Comparison of ENCODE assay signal across 14 mouse cellular contexts in the genomic region with DNA sequence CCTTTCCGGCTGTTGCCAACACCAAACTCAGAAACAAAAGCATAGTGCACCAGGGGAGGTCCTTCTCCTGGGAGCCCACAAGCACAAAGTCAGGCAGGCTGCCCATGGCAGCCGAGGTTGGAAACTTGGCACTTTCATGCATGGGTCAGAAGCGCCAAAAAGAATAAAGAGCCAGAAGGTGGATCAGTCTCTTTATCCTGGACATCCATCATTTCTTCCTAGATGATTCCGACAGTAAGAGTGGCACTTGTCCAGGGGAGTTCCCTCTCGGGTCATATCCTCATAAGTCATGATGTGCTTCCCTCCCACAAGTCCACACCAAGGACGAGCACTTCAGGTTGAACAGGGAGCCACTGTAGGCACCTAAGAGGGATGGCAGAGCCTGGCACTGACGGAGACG. TPM values are rescaled to one million over a fixed set of nuclear protein-coding genes. Genes with fewer than 3 reads are reported as not detected.
DNase-seq lines count a peak whose midpoint lies in the region; ATAC-seq and TF ChIP-seq lines count a peak whose summit lies in the region.
"Had no signal": no experiment of that assay in that cellular context is flagged by ENCODE, and none has a peak within 500 bp of the region (broad histone marks: within the 10 kb centered on the region; RNA-seq: fewer than 3 reads in every experiment).

No protein-coding gene starts in this region.

- TF ChIP-seq CTCF in forebrain, postnatal 0 days (IDR thresholded peaks at IDR 0.05; ENCODE audit: low read depth) = no peak

- 52% methylated on average over 8 of the region's 8 CpGs for WGBS in forebrain, postnatal 0 days
- 77% methylated on average over 8 of the region's 8 CpGs for WGBS in forebrain, embryonic 13.5 days
- 77% methylated on average over 8 of the region's 8 CpGs for WGBS in limb, embryonic 13.5 days
- WGBS in limb, embryonic 10.5 days = 87% methylated on average over 8 of the region's 8 CpGs

- H3K9me3 ChIP-seq in forebrain, postnatal 0 days (ENCODE audit: low read length) = no peaks in the 10 kb centered on the region
- H3K9me3 ChIP-seq in forebrain, embryonic 13.5 days (replicated peaks) = no peaks in the 10 kb centered on the region
- H3K9me3 ChIP-seq in limb, embryonic 13.5 days = no peaks in the 10 kb centered on the region
- H3K9me3 ChIP-seq in limb, embryonic 10.5 days (replicated peaks) = no peaks in the 10 kb centered on the region
- H3K9me3 ChIP-seq: embryonic facial prominence, embryonic 12.5 days; heart, embryonic 13.5 days; megakaryocyte, embryonic 14.5 days; neural tube, embryonic 12.5 days had no signal

- peak; percentile 5 for DNase-seq in forebrain, postnatal 0 days
- DNase-seq in limb, embryonic 10.5 days (ENCODE audit: low spot score) = no peak
- peak; percentile 82 for DNase-seq in cerebellum, postnatal 10 days
- peak; percentile 41 for DNase-seq in lung, postnatal 14 days
- no peak for DNase-seq in T-cell, adult 2 months (ENCODE audit: low spot score)
- no peak for DNase-seq in urinary bladder, postnatal 36 days (ENCODE audit: low spot score in 2 of 2)

- H3K4me3 ChIP-seq in forebrain, postnatal 0 days (ENCODE audit: low read depth, low read length) = no peak overlapping the region
- H3K4me3 ChIP-seq in forebrain, embryonic 13.5 days = no peak overlapping the region
- no peak overlapping the region for H3K4me3 ChIP-seq in limb, embryonic 13.5 days
- no peak overlapping the region for H3K4me3 ChIP-seq in limb, embryonic 10.5 days
- H3K4me3 ChIP-seq: embryonic facial prominence, embryonic 12.5 days; heart, embryonic 13.5 days; megakaryocyte, embryonic 14.5 days; neural tube, embryonic 12.5 days had no signal

- no peak overlapping the region for H3K4me2 ChIP-seq in forebrain, postnatal 0 days (ENCODE audit: low read depth)
- no peak overlapping the region for H3K4me2 ChIP-seq in forebrain, embryonic 13.5 days
- H3K4me2 ChIP-seq in limb, embryonic 13.5 days (replicated peaks) = no peak overlapping the region
- H3K4me2 ChIP-seq: embryonic facial prominence, embryonic 12.5 days; heart, embryonic 13.5 days; neural tube, embryonic 12.5 days had no signal

- H3K27ac ChIP-seq in forebrain, postnatal 0 days (ENCODE audit: low read depth, low read length) = no peak overlapping the region
- no peak overlapping the region for H3K27ac ChIP-seq in forebrain, embryonic 13.5 days
- H3K27ac ChIP-seq in limb, embryonic 13.5 days = peak overlapping the region; percentile 65; the same call in 1 of the 2 replicates
- no peak overlapping the region for H3K27ac ChIP-seq in limb, embryonic 10.5 days
- H3K27ac ChIP-seq: embryonic facial prominence, embryonic 12.5 days; heart, embryonic 13.5 days; neural tube, embryonic 12.5 days had no signal

- no peaks in the 10 kb centered on the region for H3K27me3 ChIP-seq in forebrain, postnatal 0 days (ENCODE audit: insufficient read depth, low read length)
- H3K27me3 ChIP-seq in forebrain, embryonic 13.5 days = no peaks in the 10 kb centered on the region
- no peaks in the 10 kb centered on the region for H3K27me3 ChIP-seq in limb, embryonic 13.5 days
- H3K27me3 ChIP-seq in limb, embryonic 10.5 days (ENCODE audit: low read depth, poor library complexity, severe bottlenecking) = no peaks in the 10 kb centered on the region
- H3K27me3 ChIP-seq: embryonic facial prominence, embryonic 12.5 days; heart, embryonic 13.5 days; megakaryocyte, embryonic 14.5 days; neural tube, embryonic 12.5 days had no signal

- H3K36me3 ChIP-seq in forebrain, postnatal 0 days (ENCODE audit: insufficient read depth) = no peaks in the 10 kb centered on the region
- H3K36me3 ChIP-seq in forebrain, embryonic 13.5 days (ENCODE audit: poor library complexity, severe bottlenecking) = no peaks in the 10 kb centered on the region
- H3K36me3 ChIP-seq in limb, embryonic 13.5 days = no peaks in the 10 kb centered on the region
- H3K36me3 ChIP-seq in limb, embryonic 10.5 days = no peaks in the 10 kb centered on the region
- H3K36me3 ChIP-seq: embryonic facial prominence, embryonic 12.5 days; heart, embryonic 13.5 days; neural tube, embryonic 12.5 days had no signal

- no peak overlapping the region for H3K9ac ChIP-seq in forebrain, postnatal 0 days
- no peak overlapping the region for H3K9ac ChIP-seq in forebrain, embryonic 13.5 days
- H3K9ac ChIP-seq in limb, embryonic 13.5 days = no peak overlapping the region
- H3K9ac ChIP-seq: embryonic facial prominence, embryonic 12.5 days; heart, embryonic 13.5 days; neural tube, embryonic 12.5 days had no signal

- ATAC-seq in forebrain, postnatal 0 days = no peak
- no peak for ATAC-seq in forebrain, embryonic 13.5 days
- ATAC-seq in limb, embryonic 13.5 days (ENCODE audit: low FRiP score, low read depth) = no peak

- H3K4me1 ChIP-seq in forebrain, postnatal 0 days (ENCODE audit: insufficient read depth) = no peaks in the 10 kb centered on the region
- H3K4me1 ChIP-seq in forebrain, embryonic 13.5 days = peaks cover 9% of the 10 kb centered on the region; the same call in 1 of the 2 replicates
- peaks cover 36% of the 10 kb centered on the region for H3K4me1 ChIP-seq in limb, embryonic 13.5 days
- H3K4me1 ChIP-seq in limb, embryonic 10.5 days = peaks cover 9% of the 10 kb centered on the region
- H3K4me1 ChIP-seq: embryonic facial prominence, embryonic 12.5 days; neural tube, embryonic 12.5 days had no signal

RNA-seq across cellular contexts. Expression of a gene that starts 36.8 kb away (rescaled TPM):
- 0.15 TPM in 1 of 2 replicates, not detected in the other for total RNA-seq in forebrain, postnatal 0 days (2014; rRNA removed)
- 2.8 and 3.2 TPM in 2 replicates for polyA plus RNA-seq in forebrain, postnatal 0 days (2015; fragmentation: Nextera tagmentation; extraction: Ambion mirVana)
- 4.6 and 5.1 TPM in 2 replicates for polyA plus RNA-seq in forebrain, embryonic 13.5 days (2015; fragmentation: Nextera tagmentation; extraction: Ambion mirVana)
- 3.5 and 4.3 TPM in 2 replicates for polyA plus RNA-seq in limb, embryonic 13.5 days (2015; fragmentation: Nextera tagmentation; extraction: Ambion mirVana)
- 3.7 and 5.2 TPM in 2 replicates for polyA plus RNA-seq in limb, embryonic 10.5 days (2016; fragmentation: Nextera tagmentation; extraction: Ambion mirVana)
- total RNA-seq: left cerebral cortex, postnatal 36 days had no signal
- polyA plus RNA-seq: small intestine, adult 2 months had no signal

Comparison
In these comparisons a context has a peak if more than half of its experiments do, and no peak if none do; other contexts are left out.
1. DNase-seq: peak in forebrain, postnatal 0 days (single experiment), cerebellum, postnatal 10 days (2 of 2) and lung, postnatal 14 days (single experiment); none in limb, embryonic 10.5 days (single experiment), T-cell, adult 2 months (single experiment) and urinary bladder, postnatal 36 days (0 of 2).